Mouse (Mus musculus) CH12.LX (cell line): ENCODE measurements around the gene A3galt2. TPM values are rescaled to one million over a fixed set of nuclear protein-coding genes. Genes with fewer than 3 reads are reported as not detected.

Experiments used
- DNase-seq: peaks from one replicate; pipeline ENCODE4 v3.0.0-alpha.2; 2013; ENCODE audit errors: extremely low read depth
- H3K27ac ChIP-seq: 2 replicates; pipeline ENCODE4 v1.5.1; 2012; ENCODE audit warnings: low read depth, mild to moderate bottlenecking, control low read depth, moderate library complexity; ENCODE audit not compliant: insufficient read depth
- H3K27me3 ChIP-seq: replicated peaks from 2 replicates; pipeline ENCODE3; 2012; ENCODE audit warnings: inconsistent platforms
- H3K36me3 ChIP-seq, 2 experiments: replicated peaks in 1 of 2; 2 replicates each; pipeline versions ENCODE3 to v1.6.1; 2012; ENCODE audit warnings: inconsistent platforms in 1 of 2, low read length in 1 of 2, mild to moderate bottlenecking in 1 of 2, mixed read lengths in 1 of 2, moderate library complexity in 1 of 2; ENCODE audit not compliant: control insufficient read depth in 1 of 2, insufficient read depth in 1 of 2
- H3K4me1 ChIP-seq, 2 experiments: 2 replicates each; pipeline ENCODE4 v1.6.1; 2012; ENCODE audit warnings: inconsistent platforms in 1 of 2, moderate library complexity in 1 of 2; ENCODE audit not compliant: insufficient read depth in 2 of 2, control insufficient read depth in 1 of 2
- H3K4me2 ChIP-seq: 2 replicates; pipeline ENCODE4 v1.6.1; 2012; ENCODE audit warnings: low read depth, mild to moderate bottlenecking, control low read depth; ENCODE audit not compliant: poor library complexity, insufficient read depth, severe bottlenecking
- H3K4me3 ChIP-seq, 3 experiments: fragments of 150-350 bp in 1 of 3; sonication (generic) in 1 of 3; replicated peaks in 1 of 3; 2 replicates each; pipeline versions ENCODE3 to v1.5.1; 2011 to 2012; ENCODE audit warnings: low read depth in 2 of 3, low read length in 2 of 3, mild to moderate bottlenecking in 2 of 3, moderate library complexity in 2 of 3, control low read depth in 1 of 3, improper control_type of control experiment in 1 of 3, inconsistent platforms in 1 of 3, mixed read lengths in 1 of 3; ENCODE audit not compliant: poor library complexity in 1 of 3
- H3K79me2 ChIP-seq: replicated peaks from 2 replicates; pipeline ENCODE4 v1.6.1; 2012; ENCODE audit warnings: mild to moderate bottlenecking, moderate library complexity; ENCODE audit not compliant: control insufficient read depth, poor library complexity, insufficient read depth, severe bottlenecking; ENCODE audit errors: extremely low read depth
- H3K9ac ChIP-seq: 2 replicates; pipeline ENCODE4 v1.6.1; 2012; ENCODE audit warnings: low read depth, mild to moderate bottlenecking, control low read depth, moderate library complexity; ENCODE audit not compliant: insufficient read depth
- H3K9me3 ChIP-seq: replicated peaks from 2 replicates; pipeline ENCODE3; 2012; ENCODE audit warnings: low read length, inconsistent platforms, mixed read lengths
- BHLHE40 ChIP-seq: IDR thresholded peaks from 2 replicates; pipeline ENCODE4 v1.6.1; 2011; ENCODE audit warnings: mild to moderate bottlenecking, low read depth, low read length, improper control_type of control experiment
- CHD1 ChIP-seq: IDR thresholded peaks from 2 replicates; pipeline ENCODE4 v1.6.1; 2012; ENCODE audit warnings: low read depth, low read length, improper control_type of control experiment, inconsistent platforms
- CHD2 ChIP-seq: IDR thresholded peaks from 2 replicates; pipeline ENCODE4 v1.6.1; 2011; ENCODE audit warnings: low read length, improper control_type of control experiment
- CTCF ChIP-seq, 2 experiments: IDR thresholded peaks in 1 of 2; conservative IDR thresholded peaks in 1 of 2; 2 replicates each; pipeline ENCODE4 v1.5.1; 2011 to 2012; ENCODE audit warnings: low read depth in 2 of 2, low read length in 2 of 2, improper control_type of control experiment in 1 of 2, inconsistent platforms in 1 of 2, mild to moderate bottlenecking in 1 of 2, moderate library complexity in 1 of 2
- E2F4 ChIP-seq: IDR thresholded peaks from 2 replicates; pipeline ENCODE4 v1.6.1; 2011; ENCODE audit warnings: low read depth, low read length, improper control_type of control experiment; ENCODE audit not compliant: insufficient replicate concordance
- ELF1 ChIP-seq: IDR thresholded peaks from 2 replicates; pipeline ENCODE4 v1.6.1; 2014; ENCODE audit warnings: low read depth, mild to moderate bottlenecking, inconsistent platforms, low read length, improper control_type of control experiment
- ETS1 ChIP-seq: conservative IDR thresholded peaks from 2 replicates; pipeline ENCODE4 v1.6.1; 2012; ENCODE audit warnings: low read depth, mild to moderate bottlenecking, inconsistent platforms, low read length, improper control_type of control experiment, moderate library complexity
- HCFC1 ChIP-seq: IDR thresholded peaks from 2 replicates; pipeline ENCODE4 v1.6.1; 2012; ENCODE audit warnings: low read depth, mild to moderate bottlenecking, inconsistent platforms, low read length, improper control_type of control experiment
- JUN ChIP-seq: IDR thresholded peaks from 2 replicates; pipeline ENCODE4 v1.6.1; 2011; ENCODE audit warnings: low read depth, mild to moderate bottlenecking, low read length, improper control_type of control experiment, moderate library complexity; ENCODE audit not compliant: insufficient read depth
- JUND ChIP-seq: conservative IDR thresholded peaks from 2 replicates; pipeline ENCODE4 v1.6.1; 2011; ENCODE audit warnings: low read depth, low read length, improper control_type of control experiment
- KAT2A ChIP-seq: IDR thresholded peaks from 2 replicates; pipeline ENCODE4 v1.6.1; 2012; ENCODE audit warnings: low read length, improper control_type of control experiment, inconsistent platforms; ENCODE audit not compliant: insufficient replicate concordance
- MAFK ChIP-seq: IDR thresholded peaks from 2 replicates; pipeline ENCODE4 v1.6.1; 2011; ENCODE audit warnings: low read length, improper control_type of control experiment; ENCODE audit not compliant: insufficient replicate concordance
- MAX ChIP-seq: IDR thresholded peaks from 2 replicates; pipeline ENCODE4 v1.6.1; 2011; ENCODE audit warnings: low read length, improper control_type of control experiment
- MAZ ChIP-seq: IDR thresholded peaks from 2 replicates; pipeline ENCODE4 v1.6.1; 2012; ENCODE audit warnings: low read depth, mild to moderate bottlenecking, inconsistent platforms, low read length, improper control_type of control experiment, moderate library complexity
- MXI1 ChIP-seq: IDR thresholded peaks from 2 replicates; pipeline ENCODE4 v1.6.1; 2011; ENCODE audit warnings: mild to moderate bottlenecking, low read depth, low read length, improper control_type of control experiment
- MYC ChIP-seq: IDR thresholded peaks from 2 replicates; pipeline ENCODE4 v1.6.1; 2011; ENCODE audit warnings: low read depth, mild to moderate bottlenecking, improper control_type of control experiment, low read length
- NELFE ChIP-seq: IDR thresholded peaks from 2 replicates; pipeline ENCODE4 v1.6.1; 2011; ENCODE audit warnings: low read depth, low read length, improper control_type of control experiment
- NRF1 ChIP-seq: IDR thresholded peaks from 2 replicates; pipeline ENCODE4 v1.6.1; 2014; ENCODE audit warnings: low read depth, mild to moderate bottlenecking, inconsistent platforms, low read length, improper control_type of control experiment, moderate library complexity
- POLR2AphosphoS2 ChIP-seq: IDR thresholded peaks from 2 replicates; pipeline ENCODE4 v1.6.1; 2011; ENCODE audit warnings: low read depth, low read length, improper control_type of control experiment
- SIN3A ChIP-seq: IDR thresholded peaks from 2 replicates; pipeline ENCODE4 v1.6.1; 2012; ENCODE audit warnings: low read length, improper control_type of control experiment, inconsistent platforms
- TBP ChIP-seq: conservative IDR thresholded peaks from 2 replicates; pipeline ENCODE4 v1.6.1; 2011; ENCODE audit warnings: low read depth, low read length, improper control_type of control experiment
- TCF12 ChIP-seq: IDR thresholded peaks from 2 replicates; pipeline ENCODE4 v1.6.1; 2014; ENCODE audit warnings: low read depth, mild to moderate bottlenecking, inconsistent platforms, low read length, improper control_type of control experiment
- USF1 ChIP-seq: IDR thresholded peaks from 2 replicates; pipeline ENCODE4 v1.6.1; 2014; ENCODE audit warnings: low read depth, mild to moderate bottlenecking, inconsistent platforms, low read length, improper control_type of control experiment
- ZC3H11A ChIP-seq: IDR thresholded peaks from 2 replicates; pipeline ENCODE4 v1.6.1; 2012; ENCODE audit warnings: low read depth, mild to moderate bottlenecking, inconsistent platforms, low read length, improper control_type of control experiment
- ZNF384 ChIP-seq: IDR thresholded peaks from 2 replicates; pipeline ENCODE4 v1.6.1; 2012; ENCODE audit warnings: low read depth, low read length, improper control_type of control experiment, inconsistent platforms
- dilution Hi-C: fragments of 300-500 bp; cut with MboI; formaldehyde crosslinking; loops from 2 replicates; pipeline ENCODE4 v1.14.3; 2020; ENCODE audit warnings: low sequenced_read_pairs; ENCODE audit not compliant: extremely low pct_unique_long_range_greater_than_20kb, extremely low pct_ligation_motif_present
- in situ Hi-C: fragments of 300-500 bp; cut with MboI; formaldehyde crosslinking; loops from 3 replicates; pipeline ENCODE4 v1.14.3; 2019; ENCODE audit warnings: low sequenced_read_pairs, low pct_ligation_motif_present, low pct_unique_long_range_greater_than_20kb, mixed read lengths
- polyA plus RNA-seq: library from polyadenylated mRNA; unstranded; fragments of >175 nt; gene quantifications from 2 replicates; pipeline ENCODE4 v1.2.1, GENCODE M21; 2012; ENCODE audit warnings: low read depth; ENCODE audit not compliant: insufficient read length
- total RNA-seq, 2 experiments: library from RNA; depleted of rRNA; stranded (reverse); fragments of 300-350 nt in 1 of 2; fragments of >200 nt in 1 of 2; gene quantifications; 2 replicates each; pipeline ENCODE4 v1.2.3; 2012 to 2014

A3galt2 gene
- total and polyA plus RNA-seq, 3 experiments, result 0.04 to 0.11 TPM; not detected in 1

DNA sequence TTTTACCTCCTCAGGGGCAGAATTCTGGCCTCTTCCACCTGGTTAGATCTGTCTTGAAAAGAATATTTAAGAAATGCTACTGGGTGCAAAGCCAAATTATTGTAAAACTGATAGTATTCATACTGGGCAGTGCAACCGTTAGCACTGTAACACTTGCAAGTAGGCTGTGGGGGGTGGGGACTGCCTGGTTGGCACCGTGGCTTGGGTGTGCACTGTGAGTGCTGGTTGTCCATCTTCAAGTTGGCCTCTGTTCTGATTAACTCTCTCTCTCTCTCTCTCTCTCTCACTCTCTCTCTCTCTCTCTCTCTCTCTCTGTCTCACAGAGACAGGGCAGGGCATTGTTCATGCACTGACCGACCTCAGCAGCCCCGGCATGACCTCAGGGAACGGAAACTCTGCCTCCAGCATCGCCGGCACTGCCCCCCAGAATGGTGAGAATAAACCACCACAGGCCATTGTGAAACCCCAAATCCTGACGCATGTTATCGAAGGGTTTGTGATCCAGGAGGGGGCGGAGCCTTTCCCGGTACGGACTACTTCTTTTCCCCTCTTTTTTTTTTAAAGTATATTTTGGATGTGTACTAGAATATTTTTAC is 12.0 kb upstream of the A3galt2 start:
- Histone ChIP-seq H3K9me3 (no peaks in the 10 kb centered on the region), H3K27me3 (no peaks in the 10 kb centered on the region)
- no peak for DNase-seq
- TF ChIP-seq SIN3A (no peak), BHLHE40 (no peak), MXI1 (no peak), CHD1 (no peak), CTCF (conservative IDR thresholded peaks at IDR 0.05 in 1 of 2, IDR thresholded peaks at IDR 0.05 in 1 of 2; ENCODE audit: low read depth in 2 of 2, low read length in 2 of 2) (no peak), JUND (no peak), ZNF384 (no peak), ZC3H11A (no peak), JUN (no peak), MAZ (no peak), CHD2 (no peak), MYC (no peak), NELFE (no peak), MAFK (no peak), KAT2A (no peak), USF1 (no peak), NRF1 (no peak), TBP (no peak), POLR2AphosphoS2 (no peak), HCFC1 (no peak)
- TF ChIP-seq, all 38 proteins: peak for 0
- dilution Hi-C loops (no loop called here), in situ Hi-C loops (no loop called here)
- H3K4me2 ChIP-seq, result no peak overlapping the region
- H3K36me3 ChIP-seq, result peaks cover 53 to 69% of the 10 kb centered on the region in 2 experiments
- H3K4me1 ChIP-seq, result peaks cover 7 to 31% of the 10 kb centered on the region in 2 experiments; a peak in 2 of 4 replicates
- H3K27ac ChIP-seq, result no peak overlapping the region
- no peak overlapping the region for H3K4me3 ChIP-seq
- peaks cover 9% of the 10 kb centered on the region; the same call in 1 of the 2 replicates for H3K79me2 ChIP-seq
- H3K9ac ChIP-seq, result no peak overlapping the region

DNA sequence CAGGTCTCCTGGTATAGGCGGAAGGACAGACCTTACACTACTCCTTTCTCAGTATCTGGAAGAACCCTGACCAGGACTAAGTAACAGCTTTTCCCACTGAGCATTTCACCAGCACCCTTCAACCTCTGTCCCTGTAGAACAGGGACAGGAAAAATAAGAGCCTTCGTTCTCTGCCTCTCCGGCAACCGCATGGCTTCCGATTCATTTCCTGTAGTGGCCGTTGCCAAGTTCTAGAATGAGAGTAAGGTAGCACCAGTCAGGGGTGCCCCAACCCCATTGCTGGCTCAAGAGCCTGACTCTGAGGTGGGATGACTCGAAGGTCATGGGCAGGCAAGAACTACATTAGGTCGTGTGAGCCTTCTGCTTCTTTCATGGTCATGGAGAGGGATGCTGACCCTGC is 10.0 kb upstream of the A3galt2 start:
- no peak for DNase-seq
- dilution Hi-C loops, result no loop called here
- in situ Hi-C loops, result no loop called here

More for the DNA sequence above, 10.0 kb upstream of the A3galt2 start:
- Histone ChIP-seq H3K4me3 (no peak overlapping the region), H3K4me1 (peaks cover 4 to 37% of the 10 kb centered on the region in 2 experiments; a peak in 2 of 4 replicates), H3K9ac (no peak overlapping the region), H3K4me2 (no peak overlapping the region), H3K79me2 (peaks cover 3% of the 10 kb centered on the region; the same call in 1 of the 2 replicates), H3K36me3 (peaks cover 71 to 87% of the 10 kb centered on the region in 2 experiments), H3K27ac (no peak overlapping the region), H3K27me3 (no peaks in the 10 kb centered on the region), H3K9me3 (no peaks in the 10 kb centered on the region)
- TF ChIP-seq POLR2AphosphoS2, result no peak
- no peak for TF ChIP-seq TCF12
- no peak for TF ChIP-seq MAZ
- no peak for TF ChIP-seq ETS1
- no peak for TF ChIP-seq E2F4
- TF ChIP-seq MYC, result no peak
- no peak for TF ChIP-seq JUN
- TF ChIP-seq ELF1, result no peak
- no peak for TF ChIP-seq CTCF (conservative IDR thresholded peaks at IDR 0.05 in 1 of 2, IDR thresholded peaks at IDR 0.05 in 1 of 2; ENCODE audit: low read depth in 2 of 2, low read length in 2 of 2)
- TF ChIP-seq MAX, result no peak
